Mouse (Mus musculus) liver, adult 2 months (tissue): ENCODE data around the gene Cand2.

Source experiments
- CTCF ChIP-seq: fragments of 200-500 bp; IDR thresholded peaks from 2 replicates; pipeline ENCODE4 v1.5.1; 2011; ENCODE audit warnings: low read depth, low read length, control low read depth
- POLR2A ChIP-seq: fragments of 200-500 bp; IDR thresholded peaks from 2 replicates; pipeline ENCODE4 v1.6.1; 2011; ENCODE audit warnings: low read length, control low read depth; ENCODE audit not compliant: insufficient read depth; ENCODE audit errors: extremely low read depth

DNA sequence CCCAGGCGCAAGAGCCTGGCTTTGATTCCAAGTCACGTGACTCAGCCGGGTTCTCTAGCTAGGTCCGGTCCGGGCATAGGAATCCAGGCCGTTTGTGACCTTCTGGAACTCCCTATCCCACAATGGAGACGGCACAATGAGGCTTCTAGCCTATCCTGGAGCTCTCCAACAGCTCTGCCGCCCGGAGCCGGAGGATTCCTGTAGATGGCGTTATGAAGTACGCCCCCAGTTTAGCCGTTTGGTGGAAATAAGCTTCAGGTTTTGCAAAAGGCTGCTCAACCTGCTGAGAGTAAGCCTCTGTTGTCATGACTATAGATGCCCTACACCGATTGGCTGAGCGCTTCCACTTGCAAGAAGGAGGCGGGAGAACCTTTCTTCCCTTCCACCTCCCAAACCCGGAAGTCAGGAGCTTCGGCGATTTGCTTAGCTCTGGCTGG is 63.8 kb downstream of the Cand2 start, which contains the start of gene Efcab12:
- TF ChIP-seq CTCF (no peak), POLR2A (no peak)
